Comparison of ENCODE assay signal across 8 mouse cellular contexts in the genomic region with DNA sequence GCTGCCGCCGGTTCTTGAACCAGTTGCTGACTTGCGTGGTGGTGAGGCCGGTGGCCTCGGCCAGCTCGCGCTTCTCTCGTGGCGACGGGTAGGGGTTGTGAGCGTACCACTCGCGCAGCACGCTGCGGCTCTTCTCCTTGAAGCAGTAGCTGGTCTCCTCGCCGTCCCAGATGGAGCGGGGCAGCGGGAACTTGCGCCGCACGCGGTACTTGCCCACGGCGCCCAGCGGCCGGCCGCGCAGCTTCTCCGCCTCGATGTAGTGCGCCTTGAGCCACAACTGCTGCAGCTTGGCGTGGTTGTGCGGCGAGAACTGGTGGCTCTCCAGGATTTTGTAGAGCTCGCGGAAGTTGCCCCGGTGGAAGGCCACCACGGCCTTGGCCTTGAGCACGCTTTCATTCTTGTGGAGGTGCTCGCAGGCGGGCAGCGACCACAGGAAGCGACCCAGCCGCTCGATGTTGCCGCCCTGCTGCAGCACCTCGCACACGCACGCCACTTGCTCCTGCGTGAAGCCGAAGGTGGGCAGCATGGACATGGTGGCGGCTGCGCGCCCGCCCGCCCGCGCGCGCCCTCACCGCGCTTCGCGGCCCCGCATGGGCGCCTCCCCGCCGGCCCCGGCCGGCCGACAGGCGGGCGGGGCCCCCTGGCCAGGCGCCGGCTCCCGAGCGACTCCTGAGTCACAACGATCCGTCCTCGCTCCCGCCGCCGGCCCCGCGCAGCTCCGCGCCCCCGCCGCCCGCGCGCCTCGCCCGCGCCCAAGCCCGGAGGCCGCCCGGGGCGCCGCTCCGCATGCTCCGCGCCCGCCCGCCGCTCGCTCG. TPM values are rescaled to one million over a fixed set of nuclear protein-coding genes. Genes with fewer than 3 reads are reported as not detected.
A peak's percentile ranks its signal among the peaks of the same experiment; 100 is the strongest.
DNase-seq lines count a peak whose midpoint lies in the region; ATAC-seq lines count a peak whose summit lies in the region.

No protein-coding gene starts in this region.

- peaks cover 94% of the 10 kb centered on the region for H3K27me3 ChIP-seq in heart, embryonic 12.5 days (replicated peaks)
- H3K27me3 ChIP-seq in limb, embryonic 15.5 days: peaks cover 93% of the 10 kb centered on the region
- H3K27me3 ChIP-seq in stomach, embryonic 15.5 days (replicated peaks): peaks cover 94% of the 10 kb centered on the region

- DNase-seq in heart, adult 11 months: peak; percentile 88
- DNase-seq in heart, adult 8-10 months (ENCODE audit: low spot score): no peak
- DNase-seq in adrenal gland, postnatal 14 days: peak; percentile 53
- no peak for DNase-seq in cerebellum, adult 9-10 months
- no peak for DNase-seq in cerebellum, postnatal 36 days

- no peaks in the 10 kb centered on the region for H3K36me3 ChIP-seq in heart, embryonic 12.5 days
- no peaks in the 10 kb centered on the region for H3K36me3 ChIP-seq in limb, embryonic 15.5 days
- H3K36me3 ChIP-seq in stomach, embryonic 15.5 days: no peaks in the 10 kb centered on the region

- peak overlapping the region; percentile 47 for H3K4me3 ChIP-seq in heart, embryonic 12.5 days
- peak overlapping the region; percentile 59 for H3K4me3 ChIP-seq in limb, embryonic 15.5 days
- H3K4me3 ChIP-seq in stomach, embryonic 15.5 days (replicated peaks): peak overlapping the region; percentile 52

- 3% methylated on average over 98 of the region's 109 CpGs for WGBS in heart, embryonic 12.5 days
- WGBS in limb, embryonic 15.5 days: under 1% methylated on average over 69 of the region's 109 CpGs
- under 1% methylated on average over 91 of the region's 109 CpGs for WGBS in stomach, embryonic 15.5 days

- peaks cover 23% of the 10 kb centered on the region for H3K4me1 ChIP-seq in heart, embryonic 12.5 days (replicated peaks)
- peaks cover 63% of the 10 kb centered on the region for H3K4me1 ChIP-seq in limb, embryonic 15.5 days
- peaks cover 21% of the 10 kb centered on the region for H3K4me1 ChIP-seq in stomach, embryonic 15.5 days

- ATAC-seq in heart, embryonic 12.5 days (ENCODE audit: insufficient number of reproducible peaks, low FRiP score): peak; percentile 10; the same call in 1 of the 2 replicates
- no peak for ATAC-seq in limb, embryonic 15.5 days (ENCODE audit: insufficient number of reproducible peaks, low FRiP score, low TSS enrichment, low read depth)
- no peak; the same call in 1 of the 2 replicates for ATAC-seq in stomach, embryonic 15.5 days (ENCODE audit: insufficient read depth, low FRiP score, low read depth)

- peak overlapping the region; percentile 46 for H3K9ac ChIP-seq in heart, embryonic 12.5 days
- H3K9ac ChIP-seq in limb, embryonic 15.5 days: peak overlapping the region; percentile 56
- H3K9ac ChIP-seq in stomach, embryonic 15.5 days: peak overlapping the region; percentile 50

- H3K27ac ChIP-seq in heart, embryonic 12.5 days (ENCODE audit: poor library complexity, severe bottlenecking): no peak overlapping the region
- peak overlapping the region; percentile 79 for H3K27ac ChIP-seq in limb, embryonic 15.5 days
- H3K27ac ChIP-seq in stomach, embryonic 15.5 days: peak overlapping the region; percentile 59

- H3K9me3 ChIP-seq in heart, embryonic 12.5 days (replicated peaks): no peaks in the 10 kb centered on the region
- no peaks in the 10 kb centered on the region for H3K9me3 ChIP-seq in limb, embryonic 15.5 days
- no peaks in the 10 kb centered on the region for H3K9me3 ChIP-seq in stomach, embryonic 15.5 days

- H3K4me2 ChIP-seq in heart, embryonic 12.5 days: peak overlapping the region; percentile 72
- H3K4me2 ChIP-seq in limb, embryonic 15.5 days: peak overlapping the region; percentile 89
- H3K4me2 ChIP-seq in stomach, embryonic 15.5 days: peak overlapping the region; percentile 88

RNA-seq across cellular contexts. Expression of a gene that starts 0.4 kb away (rescaled TPM):
- total RNA-seq in heart, adult 8-10 months (2022): under 1 TPM; 0.23 to 0.38 (median 0.26) TPM
- total RNA-seq in adrenal gland, postnatal 14 days (2021): not detected in 2 replicates
- 0.18 and 0.26 TPM in 2 replicates for polyA plus RNA-seq in heart, embryonic 12.5 days (2016; fragmentation: Nextera tagmentation; extraction: Ambion mirVana)
- polyA plus RNA-seq in limb, embryonic 15.5 days (2015; fragmentation: Nextera tagmentation; extraction: Ambion mirVana): 3.9 and 4.3 TPM in 2 replicates
- 6.9 and 13.9 TPM in 2 replicates for polyA plus RNA-seq in stomach, embryonic 15.5 days (2015; fragmentation: Nextera tagmentation; extraction: Ambion mirVana)

Comparison
In these comparisons a context has a peak if more than half of its experiments do, and no peak if none do; other contexts are left out.
1. DNase-seq: peak in heart, adult 11 months (single experiment) and adrenal gland, postnatal 14 days (single experiment); none in heart, adult 8-10 months (single experiment), cerebellum, adult 9-10 months (single experiment) and cerebellum, postnatal 36 days (0 of 2).
2. Peak in every context shown above with its lines, with median percentiles within 50 percentile points of each other: H3K4me2 ChIP-seq, H3K4me3 ChIP-seq and H3K9ac ChIP-seq.